Mouse (Mus musculus) brain, embryonic 14.5 days (tissue): ENCODE results near the gene Atp13a1.

ENCODE experiments used
- CTCF ChIP-seq: fragments of 200-500 bp; IDR thresholded peaks from 2 replicates; pipeline ENCODE4 v1.5.1; 2012; ENCODE audit warnings: inconsistent platforms, mild to moderate bottlenecking, moderate library complexity, borderline replicate concordance; ENCODE audit not compliant: insufficient read depth, insufficient read length; ENCODE audit errors: extremely low read depth
- POLR2A ChIP-seq: fragments of 200-500 bp; IDR thresholded peaks from 2 replicates; pipeline ENCODE4 v1.6.1; 2012; ENCODE audit warnings: mild to moderate bottlenecking, inconsistent platforms, borderline replicate concordance; ENCODE audit not compliant: poor library complexity, insufficient read depth, insufficient read length, severe bottlenecking; ENCODE audit errors: extremely low read depth

DNA sequence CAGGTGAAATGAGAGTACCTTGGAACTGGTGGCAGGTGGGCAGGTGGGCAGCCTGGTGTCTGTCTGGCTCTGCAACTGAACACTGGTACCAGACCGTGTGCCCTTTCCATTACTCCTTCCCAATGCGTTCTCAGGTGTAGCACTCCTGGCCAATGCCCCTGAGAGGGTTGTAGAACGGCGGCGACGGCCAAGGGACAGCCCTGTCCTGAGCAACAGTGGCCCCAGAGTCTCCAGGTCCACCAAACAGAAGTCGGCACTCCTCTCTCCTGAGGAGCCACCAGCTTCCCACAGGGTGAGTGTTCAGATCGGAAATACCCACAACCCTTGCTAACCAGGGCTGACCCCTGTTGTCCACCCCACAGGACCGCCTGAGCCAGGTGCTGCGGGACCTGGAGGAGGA, 14.1 kb downstream of the Atp13a1 start:
- no peak for TF ChIP-seq CTCF
- TF ChIP-seq POLR2A: no peak
